In the genomic region with DNA sequence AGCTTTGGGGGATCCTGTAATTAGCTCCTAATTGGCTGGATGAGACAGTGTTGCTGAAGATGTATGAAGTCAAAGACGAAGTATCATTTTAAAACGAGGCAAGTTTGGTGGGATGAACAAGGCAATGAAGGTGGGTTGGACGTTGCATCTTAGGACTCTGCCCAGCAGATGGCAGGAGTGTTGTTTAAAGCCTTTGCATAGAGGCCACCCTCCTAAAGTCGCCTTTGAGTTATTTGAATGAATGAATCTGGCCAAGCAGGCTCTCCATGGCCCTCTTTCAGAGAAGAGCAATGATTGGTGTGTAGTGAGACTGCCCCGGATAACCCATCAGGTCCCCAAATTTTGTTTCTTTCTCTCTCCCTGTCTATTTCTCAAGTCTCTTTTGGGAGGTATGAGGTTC, we compare ENCODE assay signal across 12 mouse cellular contexts.
DNase-seq lines count a peak whose midpoint lies in the region.
"Had no signal": no experiment of that assay in that cellular context is flagged by ENCODE, and none has a peak within 500 bp of the region (broad histone marks: within the 10 kb centered on the region; RNA-seq: fewer than 3 reads in every experiment).

No protein-coding gene starts in this region.

- peak; percentile 56 for DNase-seq in embryo, embryonic 10 days (ENCODE audit: low spot score)
- DNase-seq in embryo, embryonic 9.5 days (ENCODE audit: extremely low spot score), result no peak
- DNase-seq in kidney, postnatal 4 days, result peak; percentile 40 to 54
- no peak for DNase-seq in kidney, adult 11 months
- DNase-seq in right cerebral cortex, postnatal 25 days, result peak; percentile 12
- no peak for DNase-seq in right cerebral cortex, postnatal 36 days (ENCODE audit: low spot score in 2 of 2)
- peak; percentile 28 for DNase-seq in retina, postnatal 1 day
- DNase-seq in spleen, postnatal 36 days (ENCODE audit: low spot score in 2 of 2), result no peak
- DNase-seq: adrenal gland, postnatal 10 days; gastrocnemius, postnatal 10 days; heart, postnatal 4 days; liver, embryonic 13.5 days had no signal

Comparison
In these comparisons a context has a peak if more than half of its experiments do, and no peak if none do; other contexts are left out.
1. DNase-seq: peak in embryo, embryonic 10 days (single experiment), kidney, postnatal 4 days (2 of 2), right cerebral cortex, postnatal 25 days (single experiment) and retina, postnatal 1 day (single experiment); none in embryo, embryonic 9.5 days (single experiment), kidney, adult 11 months (single experiment), right cerebral cortex, postnatal 36 days (0 of 2) and spleen, postnatal 36 days (0 of 2).